ENCODE assay signal across 26 mouse cellular contexts in the genomic region with DNA sequence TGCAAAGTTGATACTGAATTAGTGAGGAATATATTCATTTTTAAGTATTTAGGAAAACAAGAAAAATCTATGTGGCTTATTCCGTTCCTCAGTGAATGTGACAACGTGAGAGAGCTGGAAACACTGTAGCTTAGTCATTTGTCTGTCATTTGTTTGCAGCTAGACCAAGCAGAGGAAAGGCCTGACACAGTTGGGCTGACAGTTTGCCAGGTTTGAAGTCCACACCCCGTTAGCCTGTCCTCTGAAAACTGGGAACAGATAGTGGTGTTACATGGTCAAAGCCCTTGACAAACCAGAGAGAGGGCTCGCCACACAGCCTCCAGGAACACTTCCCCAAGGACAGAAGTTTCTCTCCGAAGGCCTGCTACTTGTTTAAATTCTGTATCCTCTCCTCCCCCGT. TPM values are rescaled to one million over a fixed set of nuclear protein-coding genes. Genes with fewer than 3 reads are reported as not detected.
DNase-seq lines count a peak whose midpoint lies in the region.
"Had no signal": no experiment of that assay in that cellular context is flagged by ENCODE, and none has a peak within 500 bp of the region (broad histone marks: within the 10 kb centered on the region; RNA-seq: fewer than 3 reads in every experiment).

No protein-coding gene starts in this region.

- no peaks in the 10 kb centered on the region; the same call in 1 of the 2 replicates for H3K27me3 ChIP-seq in midbrain, embryonic 10.5 days (ENCODE audit: low read depth, poor library complexity, severe bottlenecking)

- peak; percentile 39 for DNase-seq in gastrocnemius, adult 18-20 months (ENCODE audit: low spot score)
- no peak for DNase-seq in gastrocnemius, adult 8-10 months (ENCODE audit: low spot score in 2 of 2)
- peak; percentile 52 for DNase-seq in lung, postnatal 10 days
- no peak for DNase-seq in lung, postnatal 4 days
- peak; percentile 58 for DNase-seq in adrenal gland, postnatal 14 days
- DNase-seq in lung, postnatal 25 days (ENCODE audit: low spot score) = peak; percentile 5
- no peak for DNase-seq in neural tube, embryonic 10.5 days (ENCODE audit: extremely low spot score, low spot score)
- DNase-seq in midbrain, embryonic 10.5 days (ENCODE audit: low spot score) = no peak
- DNase-seq: B cell, adult 2 months; cerebellum, adult 11 months; cerebellum, postnatal 25 days; kidney, adult 9 months; kidney, postnatal 4 days; liver, postnatal 0 days; thymus, postnatal 25 days had no signal

- no peaks in the 10 kb centered on the region for H3K36me3 ChIP-seq in midbrain, embryonic 10.5 days
- H3K36me3 ChIP-seq: forebrain, embryonic 12.5 days; heart, embryonic 13.5 days; hindbrain, embryonic 12.5 days; neural tube, embryonic 13.5 days had no signal

- H3K4me1 ChIP-seq in midbrain, embryonic 10.5 days = no peaks in the 10 kb centered on the region
- H3K4me1 ChIP-seq: forebrain, embryonic 12.5 days; heart, embryonic 13.5 days had no signal

- H3K9me3 ChIP-seq in midbrain, embryonic 10.5 days (replicated peaks) = no peaks in the 10 kb centered on the region
- H3K9me3 ChIP-seq: forebrain, embryonic 12.5 days; heart, embryonic 13.5 days; hindbrain, embryonic 12.5 days; megakaryocyte, embryonic 14.5 days; neural tube, embryonic 13.5 days had no signal

- 83% methylated on average over 6 of the region's 6 CpGs for WGBS in midbrain, embryonic 10.5 days

- no peak overlapping the region for H3K4me3 ChIP-seq in midbrain, embryonic 10.5 days
- H3K4me3 ChIP-seq: forebrain, embryonic 12.5 days; heart, embryonic 13.5 days; hindbrain, embryonic 12.5 days; megakaryocyte, embryonic 14.5 days; neural tube, embryonic 13.5 days had no signal

- H3K27ac ChIP-seq in midbrain, embryonic 10.5 days (replicated peaks) = no peak overlapping the region
- H3K27ac ChIP-seq: forebrain, embryonic 12.5 days; heart, embryonic 13.5 days; hindbrain, embryonic 12.5 days; neural tube, embryonic 13.5 days had no signal

RNA-seq across cellular contexts. Expression of gene Ankrd60, which starts 27.5 kb away (rescaled TPM):
- total RNA-seq in gastrocnemius, adult 18-20 months (2021) = not detected
- not detected for total RNA-seq in gastrocnemius, adult 8-10 months (2022)
- not detected in 2 replicates for total RNA-seq in adrenal gland, postnatal 14 days (2021)
- not detected in 2 replicates for polyA plus RNA-seq in midbrain, embryonic 10.5 days (2016; fragmentation: Nextera tagmentation; extraction: Ambion mirVana)
- total RNA-seq: layer of hippocampus, postnatal 25 days; left cerebral cortex, postnatal 14 days had no signal
- polyA plus RNA-seq: brain, embryonic 14.5 days; forebrain, embryonic 12.5 days; frontal cortex, adult 2 months; heart, embryonic 13.5 days; hindbrain, embryonic 12.5 days; inflammation-experienced regulatory T-cells, adult 6 months; limb, embryonic 14.5 days; liver, postnatal 0 days; neural tube, embryonic 13.5 days had no signal

RNA-seq across cellular contexts. Expression of gene 1700021F07Rik, which starts 28.3 kb away (rescaled TPM):
- total RNA-seq in gastrocnemius, adult 18-20 months (2021) = not detected
- total RNA-seq in gastrocnemius, adult 8-10 months (2022) = not detected
- not detected in 2 replicates for total RNA-seq in adrenal gland, postnatal 14 days (2021)
- not detected in 2 replicates for polyA plus RNA-seq in midbrain, embryonic 10.5 days (2016; fragmentation: Nextera tagmentation; extraction: Ambion mirVana)
- total RNA-seq: layer of hippocampus, postnatal 25 days; left cerebral cortex, postnatal 14 days had no signal
- polyA plus RNA-seq: brain, embryonic 14.5 days; forebrain, embryonic 12.5 days; frontal cortex, adult 2 months; heart, embryonic 13.5 days; hindbrain, embryonic 12.5 days; inflammation-experienced regulatory T-cells, adult 6 months; limb, embryonic 14.5 days; liver, postnatal 0 days; neural tube, embryonic 13.5 days had no signal

Comparison
In these comparisons a context has a peak if more than half of its experiments do, and no peak if none do; other contexts are left out.
1. DNase-seq: peak in gastrocnemius, adult 18-20 months (single experiment), lung, postnatal 10 days (single experiment), adrenal gland, postnatal 14 days (single experiment) and lung, postnatal 25 days (single experiment); none in gastrocnemius, adult 8-10 months (0 of 2), lung, postnatal 4 days (0 of 2), neural tube, embryonic 10.5 days (single experiment) and midbrain, embryonic 10.5 days (single experiment).